Mouse (Mus musculus): Measurements from ENCODE around the gene Alyref. TPM values are rescaled to one million over a fixed set of nuclear protein-coding genes. Genes with fewer than 3 reads are reported as not detected.
A peak's percentile ranks its signal among the peaks of the same experiment; 100 is the strongest.

Alyref gene
- polyA plus RNA-seq, 1 experiment from 2014 or later: 448 TPM

Small RNAs within 50 kb of the gene (microRNA-seq; reads per million reads assigned to microRNA genes)
- 0.85 reads per million, percentile 4 among the genes with 10 or more reads in this experiment for gene Mir6936

Other genes with a start within 250 kb of the Alyref start
- gene Actg1, start 249.8 kb downstream of the Alyref start, polyA plus RNA-seq (2014; fragmentation: Nextera tagmentation; extraction: Ambion mirVana): 2,797 and 3,021 TPM in 2 replicates
- gene Fscn2, start 236.8 kb downstream of the Alyref start, polyA plus RNA-seq (2014; fragmentation: Nextera tagmentation; extraction: Ambion mirVana): 0.12 and 0.65 TPM in 2 replicates
- 32.6 and 37.0 TPM in 2 replicates for gene Faap100, start 219.6 kb downstream of the Alyref start, polyA plus RNA-seq (2014; fragmentation: Nextera tagmentation; extraction: Ambion mirVana)
- 34.5 and 37.4 TPM in 2 replicates for gene Nploc4, start 160.7 kb downstream of the Alyref start, polyA plus RNA-seq (2014; fragmentation: Nextera tagmentation; extraction: Ambion mirVana)
- not detected in 2 replicates for gene Tspan10, start 155.7 kb downstream of the Alyref start, polyA plus RNA-seq (2014; fragmentation: Nextera tagmentation; extraction: Ambion mirVana)
- gene Pde6g, start 144.9 kb downstream of the Alyref start, polyA plus RNA-seq (2014; fragmentation: Nextera tagmentation; extraction: Ambion mirVana): not detected in 2 replicates
- gene Oxld1, start 140.3 kb downstream of the Alyref start, polyA plus RNA-seq (2014; fragmentation: Nextera tagmentation; extraction: Ambion mirVana): 16.5 and 17.5 TPM in 2 replicates
- 30.5 and 31.2 TPM in 2 replicates for gene Ccdc137, start 140.2 kb downstream of the Alyref start, polyA plus RNA-seq (2014; fragmentation: Nextera tagmentation; extraction: Ambion mirVana)
- 46.0 and 46.8 TPM in 2 replicates for gene Arl16, start 130.8 kb downstream of the Alyref start, polyA plus RNA-seq (2014; fragmentation: Nextera tagmentation; extraction: Ambion mirVana)
- 218 and 226 TPM in 2 replicates for gene Mrpl12, start 113.8 kb downstream of the Alyref start, polyA plus RNA-seq (2014; fragmentation: Nextera tagmentation; extraction: Ambion mirVana)
- gene Slc25a10, start 106.5 kb downstream of the Alyref start, polyA plus RNA-seq (2014; fragmentation: Nextera tagmentation; extraction: Ambion mirVana): 74.6 and 83.1 TPM in 2 replicates
- gene Gcgr, start 67.7 kb downstream of the Alyref start, polyA plus RNA-seq (2014; fragmentation: Nextera tagmentation; extraction: Ambion mirVana): 0.42 and 0.50 TPM in 2 replicates
- 191 and 209 TPM in 2 replicates for gene Mcrip1, start 48.6 kb downstream of the Alyref start, polyA plus RNA-seq (2014; fragmentation: Nextera tagmentation; extraction: Ambion mirVana)
- gene Ppp1r27, start 47.2 kb downstream of the Alyref start, polyA plus RNA-seq (2014; fragmentation: Nextera tagmentation; extraction: Ambion mirVana): 0.24 TPM in 1 of 2 replicates, not detected in the other
- gene P4hb, start 25.1 kb downstream of the Alyref start, polyA plus RNA-seq (2014; fragmentation: Nextera tagmentation; extraction: Ambion mirVana): 746 and 800 TPM in 2 replicates
- gene Arhgdia, start 16.7 kb downstream of the Alyref start, polyA plus RNA-seq (2014; fragmentation: Nextera tagmentation; extraction: Ambion mirVana): 627 and 633 TPM in 2 replicates
- gene Anapc11, start 56 bp upstream of the Alyref start, polyA plus RNA-seq (2014; fragmentation: Nextera tagmentation; extraction: Ambion mirVana): 244 TPM in 2 replicates
- 3.5 and 4.4 TPM in 2 replicates for gene Npb, start 10.1 kb upstream of the Alyref start, polyA plus RNA-seq (2014; fragmentation: Nextera tagmentation; extraction: Ambion mirVana)
- 157 and 179 TPM in 2 replicates for gene Pcyt2, start 19.6 kb upstream of the Alyref start, polyA plus RNA-seq (2014; fragmentation: Nextera tagmentation; extraction: Ambion mirVana)
- 31.8 and 35.6 TPM in 2 replicates for gene Sirt7, start 26.9 kb upstream of the Alyref start, polyA plus RNA-seq (2014; fragmentation: Nextera tagmentation; extraction: Ambion mirVana)
- gene Mafg, start 35.2 kb upstream of the Alyref start, polyA plus RNA-seq (2014; fragmentation: Nextera tagmentation; extraction: Ambion mirVana): 20.1 and 25.0 TPM in 2 replicates
- gene Pycr1, start 45.4 kb upstream of the Alyref start, polyA plus RNA-seq (2014; fragmentation: Nextera tagmentation; extraction: Ambion mirVana): 22.4 and 23.2 TPM in 2 replicates
- gene Myadml2, start 49.8 kb upstream of the Alyref start, polyA plus RNA-seq (2014; fragmentation: Nextera tagmentation; extraction: Ambion mirVana): 0.32 TPM in 1 of 2 replicates, not detected in the other
- gene Notum, start 62.8 kb upstream of the Alyref start, polyA plus RNA-seq (2014; fragmentation: Nextera tagmentation; extraction: Ambion mirVana): 1.1 and 1.3 TPM in 2 replicates
- gene Aspscr1, start 74.6 kb upstream of the Alyref start, polyA plus RNA-seq (2014; fragmentation: Nextera tagmentation; extraction: Ambion mirVana): 93.2 and 104 TPM in 2 replicates
- gene Cenpx, start 115.4 kb upstream of the Alyref start, polyA plus RNA-seq (2014; fragmentation: Nextera tagmentation; extraction: Ambion mirVana): 178 TPM in 2 replicates
- gene Lrrc45, start 115.6 kb upstream of the Alyref start, polyA plus RNA-seq (2014; fragmentation: Nextera tagmentation; extraction: Ambion mirVana): 42.8 and 44.9 TPM in 2 replicates
- 9.4 and 10.2 TPM in 2 replicates for gene Rac3, start 123.1 kb upstream of the Alyref start, polyA plus RNA-seq (2014; fragmentation: Nextera tagmentation; extraction: Ambion mirVana)
- gene Dcxr, start 128.9 kb upstream of the Alyref start, polyA plus RNA-seq (2014; fragmentation: Nextera tagmentation; extraction: Ambion mirVana): 25.3 and 25.8 TPM in 2 replicates
- 0.70 TPM in 1 of 2 replicates, not detected in the other for gene Cbr2, start 133.7 kb upstream of the Alyref start, polyA plus RNA-seq (2014; fragmentation: Nextera tagmentation; extraction: Ambion mirVana)
- gene Hmga1b, start 164.4 kb upstream of the Alyref start, polyA plus RNA-seq (2014; fragmentation: Nextera tagmentation; extraction: Ambion mirVana): 7.8 and 9.4 TPM in 2 replicates
- 23.8 and 28.3 TPM in 2 replicates for gene Rfng, start 185.8 kb upstream of the Alyref start, polyA plus RNA-seq (2014; fragmentation: Nextera tagmentation; extraction: Ambion mirVana)
- gene Gps1, start 185.9 kb upstream of the Alyref start, polyA plus RNA-seq (2014; fragmentation: Nextera tagmentation; extraction: Ambion mirVana): 221 and 245 TPM in 2 replicates
- gene Dus1l, start 198.0 kb upstream of the Alyref start, polyA plus RNA-seq (2014; fragmentation: Nextera tagmentation; extraction: Ambion mirVana): 83.0 and 89.8 TPM in 2 replicates
- 106 and 115 TPM in 2 replicates for gene Fasn, start 226.2 kb upstream of the Alyref start, polyA plus RNA-seq (2014; fragmentation: Nextera tagmentation; extraction: Ambion mirVana)

Data from intestine, embryonic 14.5 days (tissue).